Mouse (Mus musculus): Measurements from ENCODE around the gene Ak3. TPM values are rescaled to one million over a fixed set of nuclear protein-coding genes. Genes with fewer than 3 reads are reported as not detected.
A peak's percentile ranks its signal among the peaks of the same experiment; 100 is the strongest.
"Not testable (repeated sequence)": the region's sequence is repeated elsewhere in the genome, so short reads cannot be mapped to it uniquely, and the experiment has no call there.

Gene Ak3
- polyA plus RNA-seq, 1 experiment from 2014 or later: 69.8 TPM

- Histone ChIP-seq H3K9me3 (no peaks in the 10 kb centered on the region), H3K27ac (replicated peaks) (no peak overlapping the region), H3K36me3 (peaks cover 73% of the 10 kb centered on the region), H3K27me3 (no peaks in the 10 kb centered on the region), H3K4me2 (no peak overlapping the region), H3K4me1 (replicated peaks) (no peaks in the 10 kb centered on the region), H3K9ac (no peak overlapping the region), H3K4me3 (no peak overlapping the region)
- no peak for ATAC-seq (ENCODE audit: low read depth)
- WGBS: 66% methylated on average over 5 of the region's 5 CpGs
Measured at GRCm38 (mm10) chr19:29014466-29015055, 33.2 kb downstream of the Ak3 start.

GRCm38 (mm10) chr19:29011355-29011990 is 36.3 kb downstream of the Ak3 start:
- H3K9me3 ChIP-seq: no peaks in the 10 kb centered on the region
- H3K27me3 ChIP-seq: no peaks in the 10 kb centered on the region
- H3K9ac ChIP-seq: no peak overlapping the region
- ATAC-seq (ENCODE audit: low read depth): no peak
- no peaks in the 10 kb centered on the region for H3K4me1 ChIP-seq (replicated peaks)
- no peak overlapping the region for H3K4me3 ChIP-seq
- peaks cover 79% of the 10 kb centered on the region for H3K36me3 ChIP-seq
- H3K4me2 ChIP-seq: no peak overlapping the region
- no peak overlapping the region for H3K27ac ChIP-seq (replicated peaks)
- 89% methylated on average over 12 of the region's 12 CpGs for WGBS

GRCm38 (mm10) chr19:29009046-29009445 is 38.7 kb downstream of the Ak3 start:
- Histone ChIP-seq H3K27ac (replicated peaks) (no peak overlapping the region), H3K4me1 (replicated peaks) (no peaks in the 10 kb centered on the region), H3K9ac (no peak overlapping the region), H3K9me3 (no peaks in the 10 kb centered on the region), H3K27me3 (no peaks in the 10 kb centered on the region), H3K4me2 (no peak overlapping the region), H3K36me3 (peaks cover 62% of the 10 kb centered on the region), H3K4me3 (no peak overlapping the region)
- ATAC-seq (ENCODE audit: low read depth): no peak
- WGBS: 95% methylated on average over 11 of the region's 11 CpGs

GRCm38 (mm10) chr19:29008069-29008706 is 39.6 kb downstream of the Ak3 start:
- Histone ChIP-seq H3K4me1 (replicated peaks) (no peaks in the 10 kb centered on the region), H3K9ac (no peak overlapping the region), H3K36me3 (peaks cover 56% of the 10 kb centered on the region), H3K27ac (replicated peaks) (no peak overlapping the region), H3K27me3 (no peaks in the 10 kb centered on the region), H3K4me3 (no peak overlapping the region), H3K4me2 (no peak overlapping the region), H3K9me3 (no peaks in the 10 kb centered on the region)
- no peak for ATAC-seq (ENCODE audit: low read depth)
- 91% methylated on average over 3 of the region's 3 CpGs for WGBS

GRCm38 (mm10) chr19:29000321-29000720 is 47.4 kb downstream of the Ak3 start:
- 96% methylated on average over 16 of the region's 16 CpGs for WGBS
- H3K9ac ChIP-seq; H3K4me3 ChIP-seq; H3K4me1 ChIP-seq (replicated peaks); ATAC-seq (ENCODE audit: low read depth); H3K9me3 ChIP-seq; H3K27me3 ChIP-seq; H3K27ac ChIP-seq (replicated peaks); H3K4me2 ChIP-seq: not testable (repeated sequence)
- peaks cover 56% of the 10 kb centered on the region for H3K36me3 ChIP-seq

GRCm38 (mm10) chr19:28997976-28998630 is 49.7 kb downstream of the Ak3 start:
- WGBS: 94% methylated on average over 4 of the region's 4 CpGs
- Histone ChIP-seq H3K36me3 (peaks cover 70% of the 10 kb centered on the region), H3K27ac (replicated peaks) (no peak overlapping the region), H3K4me2 (no peak overlapping the region), H3K9ac (no peak overlapping the region), H3K4me3 (no peak overlapping the region), H3K9me3 (no peaks in the 10 kb centered on the region), H3K4me1 (replicated peaks) (peaks cover 11% of the 10 kb centered on the region), H3K27me3 (no peaks in the 10 kb centered on the region)
- ATAC-seq (ENCODE audit: low read depth): no peak

- Histone ChIP-seq H3K4me3 (no peak overlapping the region), H3K4me2 (no peak overlapping the region), H3K27ac (replicated peaks) (peak overlapping the region; percentile 35), H3K27me3 (no peaks in the 10 kb centered on the region), H3K9me3 (no peaks in the 10 kb centered on the region), H3K36me3 (peaks cover 44% of the 10 kb centered on the region), H3K9ac (no peak overlapping the region), H3K4me1 (replicated peaks) (peaks cover 21% of the 10 kb centered on the region)
- WGBS: 91% methylated on average over 5 of the region's 5 CpGs
- ATAC-seq (ENCODE audit: low read depth): no peak
Measured at GRCm38 (mm10) chr19:28995366-28995765, 52.4 kb downstream of the Ak3 start.

GRCm38 (mm10) chr19:28994870-28995269 is 52.9 kb downstream of the Ak3 start:
- peak overlapping the region; percentile 35 for H3K27ac ChIP-seq (replicated peaks)
- no peaks in the 10 kb centered on the region for H3K27me3 ChIP-seq
- H3K9me3 ChIP-seq: no peaks in the 10 kb centered on the region
- ATAC-seq (ENCODE audit: low read depth): no peak
- H3K9ac ChIP-seq: no peak overlapping the region
- H3K4me2 ChIP-seq: no peak overlapping the region
- peaks cover 22% of the 10 kb centered on the region for H3K4me1 ChIP-seq (replicated peaks)
- peaks cover 39% of the 10 kb centered on the region for H3K36me3 ChIP-seq
- H3K4me3 ChIP-seq: no peak overlapping the region
- WGBS: 66% methylated on average over 7 of the region's 7 CpGs

- peak overlapping the region; percentile 92 for H3K9ac ChIP-seq
- H3K27ac ChIP-seq (replicated peaks): peak overlapping the region; percentile 89; the same call in 1 of the 2 replicates
- H3K36me3 ChIP-seq: peaks cover 24% of the 10 kb centered on the region
- WGBS: 79% methylated on average over 5 of the region's 5 CpGs
- no peak for ATAC-seq (ENCODE audit: low read depth)
- H3K27me3 ChIP-seq: no peaks in the 10 kb centered on the region
- H3K4me2 ChIP-seq: peak overlapping the region; percentile 74
- peaks cover 26% of the 10 kb centered on the region for H3K4me1 ChIP-seq (replicated peaks)
- peak overlapping the region; percentile 97 for H3K4me3 ChIP-seq
- H3K9me3 ChIP-seq: no peaks in the 10 kb centered on the region
Measured at GRCm38 (mm10) chr19:28991391-28991790, 56.4 kb downstream of the Ak3 start.

GRCm38 (mm10) chr19:28990590-28991221 is 57.1 kb downstream of the Ak3 start:
- peak; percentile 80 for ATAC-seq (ENCODE audit: low read depth)
- Histone ChIP-seq H3K4me2 (peak overlapping the region; percentile 74), H3K27ac (replicated peaks) (peak overlapping the region; percentile 89), H3K4me1 (replicated peaks) (peaks cover 26% of the 10 kb centered on the region), H3K4me3 (peak overlapping the region; percentile 97), H3K9ac (peak overlapping the region; percentile 92), H3K27me3 (no peaks in the 10 kb centered on the region), H3K9me3 (no peaks in the 10 kb centered on the region), H3K36me3 (peaks cover 18% of the 10 kb centered on the region)
- WGBS: under 1% methylated on average over 37 of the region's 41 CpGs

- Histone ChIP-seq H3K36me3 (peaks cover 13% of the 10 kb centered on the region), H3K4me2 (peak within 1 kb of the TSS; percentile 74), H3K27ac (replicated peaks) (peak within 1 kb of the TSS; percentile 89), H3K9ac (peak within 1 kb of the TSS; percentile 92), H3K9me3 (no peaks in the 10 kb centered on the region), H3K4me1 (replicated peaks) (peaks cover 24% of the 10 kb centered on the region), H3K27me3 (no peaks in the 10 kb centered on the region), H3K4me3 (peak within 1 kb of the TSS; percentile 97)
- peak; percentile 97 for ATAC-seq (ENCODE audit: low read depth)
- WGBS: under 1% methylated on average over 37 of the region's 37 CpGs
Measured at GRCm38 (mm10) chr19:28990194-28990589, 57.6 kb downstream of the Ak3 start, which contains the start of gene Cdc37l1. TSS of gene Cdc37l1 (plus strand) at chr19:28990352.

- H3K4me3 ChIP-seq: peak overlapping the region; percentile 97
- no peak for ATAC-seq (ENCODE audit: low read depth)
- peaks cover 6% of the 10 kb centered on the region for H3K36me3 ChIP-seq
- H3K9ac ChIP-seq: peak overlapping the region; percentile 92
- 74% methylated on average over 8 of the region's 8 CpGs for WGBS
- no peaks in the 10 kb centered on the region for H3K9me3 ChIP-seq
- no peak overlapping the region for H3K27ac ChIP-seq (replicated peaks)
- peak overlapping the region; percentile 74 for H3K4me2 ChIP-seq
- H3K27me3 ChIP-seq: no peaks in the 10 kb centered on the region
- H3K4me1 ChIP-seq (replicated peaks): peaks cover 17% of the 10 kb centered on the region
Measured at GRCm38 (mm10) chr19:28989515-28989914, 58.2 kb downstream of the Ak3 start.

All from neural tube, embryonic 13.5 days (tissue).